In the genomic region with DNA sequence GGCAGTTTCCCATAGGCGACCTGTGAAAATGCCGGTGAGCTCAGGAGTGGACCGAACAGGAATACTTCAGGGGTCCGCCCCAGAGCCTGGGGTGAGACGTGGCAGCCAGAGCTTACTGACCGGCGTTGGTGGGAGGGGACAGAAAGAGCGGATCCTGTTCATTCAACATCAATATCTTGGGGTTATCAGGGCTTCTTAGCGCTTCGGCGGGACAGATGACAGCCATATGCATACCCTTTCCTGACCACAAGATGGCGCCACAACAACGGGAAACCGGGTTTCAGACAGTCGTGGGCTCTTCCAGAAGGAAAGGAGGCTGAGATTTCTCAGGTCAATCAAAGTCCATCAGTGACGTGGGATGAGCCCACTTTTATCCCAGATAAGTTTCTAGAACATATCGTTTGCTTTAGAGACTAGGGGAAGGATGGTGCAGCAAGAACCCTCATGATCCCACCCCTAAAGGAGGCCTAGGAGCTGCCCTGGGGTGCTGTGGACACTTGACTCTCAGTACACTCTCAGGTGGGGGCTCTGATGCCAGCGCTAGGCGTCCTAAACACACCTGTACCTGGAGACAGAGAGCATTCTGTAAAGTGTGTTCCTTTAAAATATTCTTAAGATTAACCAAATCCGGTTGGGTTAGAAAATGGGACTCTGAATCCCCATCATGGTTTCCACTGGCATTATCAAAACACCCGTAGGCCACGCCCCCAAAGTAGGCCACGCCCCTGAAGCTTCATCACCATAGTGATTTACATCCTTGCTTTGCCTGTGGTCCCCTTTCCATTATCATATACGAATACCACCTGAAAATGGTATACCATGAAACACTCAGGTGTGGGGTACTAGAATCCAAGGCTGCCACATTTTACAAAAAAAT, we compare ENCODE assay signal across 8 mouse cellular contexts. TPM values are rescaled to one million over a fixed set of nuclear protein-coding genes. Genes with fewer than 3 reads are reported as not detected.
DNase-seq lines count a peak whose midpoint lies in the region; ATAC-seq and TF ChIP-seq lines count a peak whose summit lies in the region.

No protein-coding gene starts in this region.

- TF ChIP-seq CTCF in intestine, postnatal 0 days (IDR thresholded peaks at IDR 0.05; ENCODE audit: low read depth) = peak; percentile 93

- peaks cover 31% of the 10 kb centered on the region for H3K36me3 ChIP-seq in intestine, postnatal 0 days (ENCODE audit: control insufficient read depth, insufficient read depth)
- H3K36me3 ChIP-seq in limb, embryonic 14.5 days (ENCODE audit: control insufficient read depth, insufficient read depth, low read length) = no peaks in the 10 kb centered on the region

- H3K4me2 ChIP-seq in intestine, postnatal 0 days (replicated peaks; ENCODE audit: low read depth) = no peak overlapping the region
- H3K4me2 ChIP-seq in limb, embryonic 14.5 days (replicated peaks; ENCODE audit: low read depth, low read length, severe bottlenecking) = peak overlapping the region; percentile 24; the same call in 1 of the 2 replicates

- ATAC-seq in granulocyte monocyte progenitor cell, adult 5-6 weeks (replicated peaks; ENCODE audit: poor library complexity, severe bottlenecking) = peak; percentile 76
- peak; percentile 60; the same call in 1 of the 2 replicates for ATAC-seq in intestine, postnatal 0 days
- ATAC-seq in limb, embryonic 14.5 days (ENCODE audit: low FRiP score, low read depth) = no peak

- H3K9me3 ChIP-seq in intestine, postnatal 0 days (ENCODE audit: control insufficient read depth) = no peaks in the 10 kb centered on the region
- H3K9me3 ChIP-seq in limb, embryonic 14.5 days (ENCODE audit: control insufficient read depth, low read length) = no peaks in the 10 kb centered on the region

- no peak overlapping the region for H3K9ac ChIP-seq in intestine, postnatal 0 days (ENCODE audit: low read depth, low read length)
- no peak overlapping the region for H3K9ac ChIP-seq in limb, embryonic 14.5 days (ENCODE audit: low read depth, low read length, severe bottlenecking)

- DNase-seq in 416B (ENCODE audit: low read depth) = peak; percentile 67
- DNase-seq in adrenal gland, adult 18-20 months (ENCODE audit: low spot score in 2 of 2) = peak; percentile 78 to 81
- peak; percentile 91 for DNase-seq in embryo, embryonic 10.5 days (ENCODE audit: low spot score)
- DNase-seq in limb, embryonic 14.5 days (ENCODE audit: low spot score) = peak; percentile 76
- DNase-seq in naive thymus-derived CD4-positive, alpha-beta T cell, adult 2 months (ENCODE audit: low read depth) = peak; percentile 77
- DNase-seq in telencephalon, adult 2 months (ENCODE audit: low read depth, low spot score) = peak; percentile 34

- TF ChIP-seq POLR2A in limb, embryonic 14.5 days (IDR thresholded peaks at IDR 0.05; ENCODE audit: borderline replicate concordance, extremely low read depth, insufficient read depth, insufficient read length) = no peak

- no peak overlapping the region for H3K4me3 ChIP-seq in intestine, postnatal 0 days (ENCODE audit: low read depth, low read length)
- 0 out of 2 replicates have a peak overlapping the region, but pooled peaks have one; percentile 9 for H3K4me3 ChIP-seq in limb, embryonic 14.5 days (replicated peaks; ENCODE audit: low read length)

- WGBS in intestine, postnatal 0 days = 19% methylated on average over 24 of the region's 24 CpGs
- WGBS in limb, embryonic 14.5 days = 18% methylated on average over 24 of the region's 24 CpGs

- H3K27me3 ChIP-seq in intestine, postnatal 0 days (replicated peaks; ENCODE audit: control insufficient read depth, insufficient read depth, low read length) = no peaks in the 10 kb centered on the region
- no peaks in the 10 kb centered on the region for H3K27me3 ChIP-seq in limb, embryonic 14.5 days (ENCODE audit: control insufficient read depth, insufficient read depth, low read length)

- H3K4me1 ChIP-seq in intestine, postnatal 0 days (replicated peaks; ENCODE audit: control insufficient read depth, insufficient read depth, low read length) = no peaks in the 10 kb centered on the region
- no peaks in the 10 kb centered on the region for H3K4me1 ChIP-seq in limb, embryonic 14.5 days (ENCODE audit: control insufficient read depth, insufficient read depth, low read length)

- H3K27ac ChIP-seq in intestine, postnatal 0 days (ENCODE audit: low read depth, low read length) = no peak overlapping the region
- H3K27ac ChIP-seq in limb, embryonic 14.5 days (replicated peaks; ENCODE audit: low read depth, low read length) = no peak overlapping the region

RNA-seq across cellular contexts. Expression of a gene that starts 30.8 kb away (rescaled TPM):
- total RNA-seq in adrenal gland, adult 18-20 months (2021) = under 1 TPM in 1 of 2 experiments, not detected in 1; 0.17 TPM
- total RNA-seq in granulocyte monocyte progenitor cell, adult 5-6 weeks (2014; fragmentation: Nextera tagmentation) = not detected in 2 replicates
- not detected in 2 replicates for total RNA-seq in granulocyte monocyte progenitor cell, adult 5-6 weeks (2017)
- polyA plus RNA-seq in intestine, postnatal 0 days (2015; fragmentation: Nextera tagmentation; extraction: Ambion mirVana) = 136 and 161 TPM in 2 replicates
- 0.96 and 1.2 TPM in 2 replicates for polyA plus RNA-seq in limb, embryonic 14.5 days (2012; rRNA removed)
- polyA plus RNA-seq in limb, embryonic 14.5 days (2014; fragmentation: Nextera tagmentation; extraction: Ambion mirVana) = 1.1 and 1.2 TPM in 2 replicates

RNA-seq across cellular contexts. Expression of a gene that starts 33.1 kb away (rescaled TPM):
- total RNA-seq in adrenal gland, adult 18-20 months (2021) = not detected
- not detected in 2 replicates for total RNA-seq in granulocyte monocyte progenitor cell, adult 5-6 weeks (2014; fragmentation: Nextera tagmentation)
- total RNA-seq in granulocyte monocyte progenitor cell, adult 5-6 weeks (2017) = not detected in 2 replicates
- 0.61 and 0.99 TPM in 2 replicates for polyA plus RNA-seq in intestine, postnatal 0 days (2015; fragmentation: Nextera tagmentation; extraction: Ambion mirVana)
- 2.6 and 3.6 TPM in 2 replicates for polyA plus RNA-seq in limb, embryonic 14.5 days (2012; rRNA removed)
- polyA plus RNA-seq in limb, embryonic 14.5 days (2014; fragmentation: Nextera tagmentation; extraction: Ambion mirVana) = 4.8 and 6.4 TPM in 2 replicates

Comparison
In these comparisons a context has a peak if more than half of its experiments do, and no peak if none do; other contexts are left out.
1. DNase-seq: peak in every context shown above with its lines; median percentile 91 in embryo, embryonic 10.5 days; 80 in adrenal gland, adult 18-20 months; 77 in naive thymus-derived CD4-positive, alpha-beta T cell, adult 2 months; 76 in limb, embryonic 14.5 days; 67 in 416B; 34 in telencephalon, adult 2 months.